Mouse (Mus musculus): ENCODE measurements around the gene Nt5c1a. TPM values are rescaled to one million over a fixed set of nuclear protein-coding genes. Genes with fewer than 3 reads are reported as not detected.
"Not testable (repeated sequence)": the region's sequence is repeated elsewhere in the genome, so short reads cannot be mapped to it uniquely, and the experiment has no call there.

Gene Nt5c1a
- total and polyA plus RNA-seq, 3 experiments: not detected

GRCm38 (mm10) chr4:123160571-123160970 lies 40.7 kb upstream of the Nt5c1a start:
- Histone ChIP-seq H3K4me3 (ENCODE audit: low read depth, low read length) (no peak overlapping the region), H3K27me3 (ENCODE audit: insufficient read depth, low read length) (peaks cover 10% of the 10 kb centered on the region), H3K4me1 (ENCODE audit: insufficient read depth, low read depth, low read length) (no peaks in the 10 kb centered on the region), H3K36me3 (replicated peaks) (no peaks in the 10 kb centered on the region), H3K9me3 (replicated peaks) (no peaks in the 10 kb centered on the region)
- TF ChIP-seq POLR2AphosphoS5 (IDR thresholded peaks at IDR 0.05; ENCODE audit: insufficient replicate concordance, low read depth, low read length) (no peak), GATA1 (IDR thresholded peaks at IDR 0.05; ENCODE audit: borderline replicate concordance, low read length) (no peak), CTCF (IDR thresholded peaks at IDR 0.05; ENCODE audit: low read depth, low read length) (no peak), TAL1 (conservative IDR thresholded peaks at IDR 0.05; ENCODE audit: low read depth, low read length) (no peak), GATA2 (IDR thresholded peaks at IDR 0.05; ENCODE audit: borderline replicate concordance, low read depth, low read length) (no peak)
- no peak for DNase-seq (ENCODE audit: low spot score)
- no peak for ATAC-seq (ENCODE audit: extremely low read depth, insufficient number of reproducible peaks, low FRiP score, poor library complexity, severe bottlenecking)

GRCm38 (mm10) chr4:123161251-123161650 lies 40.1 kb upstream of the Nt5c1a start:
- not testable (repeated sequence) for H3K4me3 ChIP-seq (ENCODE audit: low read depth, low read length); H3K9me3 ChIP-seq (replicated peaks); H3K27me3 ChIP-seq (ENCODE audit: insufficient read depth, low read length); DNase-seq (ENCODE audit: low spot score); ATAC-seq (ENCODE audit: extremely low read depth, insufficient number of reproducible peaks, low FRiP score, poor library complexity, severe bottlenecking); H3K4me1 ChIP-seq (ENCODE audit: insufficient read depth, low read depth, low read length); H3K36me3 ChIP-seq (replicated peaks)

- ATAC-seq (ENCODE audit: extremely low read depth, insufficient number of reproducible peaks, low FRiP score, poor library complexity, severe bottlenecking) (no peak), DNase-seq (ENCODE audit: low spot score) (no peak)
- TF ChIP-seq GATA1 (IDR thresholded peaks at IDR 0.05; ENCODE audit: borderline replicate concordance, low read length) (no peak), POLR2AphosphoS5 (IDR thresholded peaks at IDR 0.05; ENCODE audit: insufficient replicate concordance, low read depth, low read length) (no peak)
- Histone ChIP-seq H3K27me3 (ENCODE audit: insufficient read depth, low read length) (peaks cover 10% of the 10 kb centered on the region), H3K4me3 (ENCODE audit: low read depth, low read length) (no peak overlapping the region), H3K36me3 (replicated peaks) (no peaks in the 10 kb centered on the region), H3K9me3 (replicated peaks) (no peaks in the 10 kb centered on the region), H3K4me1 (ENCODE audit: insufficient read depth, low read depth, low read length) (no peaks in the 10 kb centered on the region)
These were observed 38.9 kb upstream of the Nt5c1a start for GRCm38 (mm10) chr4:123162305-123162917.

- DNase-seq (ENCODE audit: low spot score) (no peak), ATAC-seq (ENCODE audit: extremely low read depth, insufficient number of reproducible peaks, low FRiP score, poor library complexity, severe bottlenecking) (no peak)
- peaks cover 13% of the 10 kb centered on the region for H3K27me3 ChIP-seq (ENCODE audit: insufficient read depth, low read length)
- no peaks in the 10 kb centered on the region for H3K9me3 ChIP-seq (replicated peaks)
- H3K4me1 ChIP-seq (ENCODE audit: insufficient read depth, low read depth, low read length): no peaks in the 10 kb centered on the region
- no peak overlapping the region for H3K4me3 ChIP-seq (ENCODE audit: low read depth, low read length)
- H3K36me3 ChIP-seq (replicated peaks): no peaks in the 10 kb centered on the region
- TF ChIP-seq CTCF (IDR thresholded peaks at IDR 0.05; ENCODE audit: low read depth, low read length) (no peak), POLR2AphosphoS5 (IDR thresholded peaks at IDR 0.05; ENCODE audit: insufficient replicate concordance, low read depth, low read length) (no peak), GATA1 (IDR thresholded peaks at IDR 0.05; ENCODE audit: borderline replicate concordance, low read length) (no peak), GATA2 (IDR thresholded peaks at IDR 0.05; ENCODE audit: borderline replicate concordance, low read depth, low read length) (no peak), TAL1 (conservative IDR thresholded peaks at IDR 0.05; ENCODE audit: low read depth, low read length) (no peak)
These were observed 37.1 kb upstream of the Nt5c1a start for GRCm38 (mm10) chr4:123164157-123164556.

- DNase-seq (ENCODE audit: low spot score) (no peak), ATAC-seq (ENCODE audit: extremely low read depth, insufficient number of reproducible peaks, low FRiP score, poor library complexity, severe bottlenecking) (no peak)
- Histone ChIP-seq H3K27me3 (ENCODE audit: insufficient read depth, low read length) (peaks cover 24% of the 10 kb centered on the region), H3K9me3 (replicated peaks) (no peaks in the 10 kb centered on the region), H3K4me1 (ENCODE audit: insufficient read depth, low read depth, low read length) (no peaks in the 10 kb centered on the region), H3K4me3 (ENCODE audit: low read depth, low read length) (no peak overlapping the region), H3K36me3 (replicated peaks) (no peaks in the 10 kb centered on the region)
- TF ChIP-seq GATA1 (IDR thresholded peaks at IDR 0.05; ENCODE audit: borderline replicate concordance, low read length) (no peak), CTCF (IDR thresholded peaks at IDR 0.05; ENCODE audit: low read depth, low read length) (no peak), GATA2 (IDR thresholded peaks at IDR 0.05; ENCODE audit: borderline replicate concordance, low read depth, low read length) (no peak), TAL1 (conservative IDR thresholded peaks at IDR 0.05; ENCODE audit: low read depth, low read length) (no peak), POLR2AphosphoS5 (IDR thresholded peaks at IDR 0.05; ENCODE audit: insufficient replicate concordance, low read depth, low read length) (no peak)
These were observed 29.5 kb upstream of the Nt5c1a start for GRCm38 (mm10) chr4:123171811-123172210.

- H3K4me1 ChIP-seq (ENCODE audit: insufficient read depth, low read depth, low read length): no peaks in the 10 kb centered on the region
- TF ChIP-seq TAL1 (conservative IDR thresholded peaks at IDR 0.05; ENCODE audit: low read depth, low read length): no peak
- TF ChIP-seq POLR2AphosphoS5 (IDR thresholded peaks at IDR 0.05; ENCODE audit: insufficient replicate concordance, low read depth, low read length): no peak
- TF ChIP-seq CTCF (IDR thresholded peaks at IDR 0.05; ENCODE audit: low read depth, low read length): no peak
- TF ChIP-seq GATA2 (IDR thresholded peaks at IDR 0.05; ENCODE audit: borderline replicate concordance, low read depth, low read length): no peak
- ATAC-seq (ENCODE audit: extremely low read depth, insufficient number of reproducible peaks, low FRiP score, poor library complexity, severe bottlenecking) (no peak), DNase-seq (ENCODE audit: low spot score) (no peak)
- H3K4me3 ChIP-seq (ENCODE audit: low read depth, low read length): no peak within 1 kb of the TSS
- H3K9me3 ChIP-seq (replicated peaks): no peaks in the 10 kb centered on the region
- peaks cover 35% of the 10 kb centered on the region for H3K27me3 ChIP-seq (ENCODE audit: insufficient read depth, low read length)
- no peaks in the 10 kb centered on the region for H3K36me3 ChIP-seq (replicated peaks)
These were observed 18.7 kb upstream of the Nt5c1a start, which contains the start of gene Hpcal4 for GRCm38 (mm10) chr4:123182328-123183238. Gene Hpcal4, plus strand, starts transcription at chr4:123183227.

All from G1E (cell line).